In the genomic region with DNA sequence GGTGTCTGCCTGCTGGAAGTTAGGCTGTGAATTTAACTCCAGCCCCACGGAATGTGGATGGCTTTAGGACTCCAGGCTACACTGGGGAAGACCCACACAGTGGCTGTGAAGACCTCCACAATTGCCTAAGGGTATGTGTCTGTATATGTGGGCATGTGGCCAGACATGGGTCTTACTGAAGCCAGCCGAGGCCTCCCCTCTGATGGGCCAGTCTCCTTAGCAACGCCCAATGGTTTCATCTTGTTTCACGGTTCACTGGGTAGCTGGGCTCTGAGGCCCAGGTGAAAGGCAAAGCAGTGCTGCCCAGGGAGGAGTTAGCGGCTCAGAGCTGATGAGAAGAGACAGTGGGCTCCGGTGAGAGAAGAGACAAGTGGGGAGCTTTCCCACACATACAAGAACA, we compare ENCODE assay signal across 15 mouse cellular contexts. TPM values are rescaled to one million over a fixed set of nuclear protein-coding genes. Genes with fewer than 3 reads are reported as not detected.
DNase-seq lines count a peak whose midpoint lies in the region; ATAC-seq and TF ChIP-seq lines count a peak whose summit lies in the region.
"Had no signal": no experiment of that assay in that cellular context is flagged by ENCODE, and none has a peak within 500 bp of the region (broad histone marks: within the 10 kb centered on the region; RNA-seq: fewer than 3 reads in every experiment).

No protein-coding gene starts in this region.

- H3K27me3 ChIP-seq in forebrain, embryonic 10.5 days (ENCODE audit: poor library complexity, severe bottlenecking) = peaks cover 73% of the 10 kb centered on the region
- no peaks in the 10 kb centered on the region for H3K27me3 ChIP-seq in forebrain, postnatal 0 days (ENCODE audit: insufficient read depth, low read length)
- peaks cover 42% of the 10 kb centered on the region for H3K27me3 ChIP-seq in forebrain, embryonic 12.5 days
- H3K27me3 ChIP-seq in kidney, embryonic 15.5 days = peaks cover 26% of the 10 kb centered on the region
- peaks cover 6% of the 10 kb centered on the region for H3K27me3 ChIP-seq in midbrain, postnatal 0 days (ENCODE audit: insufficient read depth, low read length)
- H3K27me3 ChIP-seq in thymus, adult 2 months (ENCODE audit: control insufficient read depth, insufficient read depth, low read length) = no peaks in the 10 kb centered on the region
- peaks cover 72% of the 10 kb centered on the region for H3K27me3 ChIP-seq in heart, embryonic 10.5 days (ENCODE audit: insufficient read depth, poor library complexity, severe bottlenecking)

- peak overlapping the region; percentile 22; the same call in 1 of the 2 replicates for H3K4me3 ChIP-seq in forebrain, embryonic 10.5 days
- H3K4me3 ChIP-seq in forebrain, postnatal 0 days (ENCODE audit: low read depth, low read length) = no peak overlapping the region
- H3K4me3 ChIP-seq in forebrain, embryonic 12.5 days (replicated peaks) = no peak overlapping the region
- no peak overlapping the region for H3K4me3 ChIP-seq in kidney, embryonic 15.5 days (replicated peaks)
- no peak overlapping the region for H3K4me3 ChIP-seq in midbrain, postnatal 0 days (ENCODE audit: low read depth, low read length)
- no peak overlapping the region for H3K4me3 ChIP-seq in thymus, adult 2 months (ENCODE audit: control insufficient read depth, insufficient read depth, low read length)
- H3K4me3 ChIP-seq in heart, embryonic 10.5 days = no peak overlapping the region

- H3K27ac ChIP-seq in forebrain, embryonic 10.5 days = peak overlapping the region; percentile 85
- H3K27ac ChIP-seq in forebrain, postnatal 0 days (ENCODE audit: low read depth, low read length) = no peak overlapping the region
- H3K27ac ChIP-seq in forebrain, embryonic 12.5 days = peak overlapping the region; percentile 75
- peak overlapping the region; percentile 41 for H3K27ac ChIP-seq in kidney, embryonic 15.5 days
- H3K27ac ChIP-seq in midbrain, postnatal 0 days (ENCODE audit: low read depth, low read length) = peak overlapping the region; percentile 12; the same call in 1 of the 2 replicates
- H3K27ac ChIP-seq in thymus, adult 2 months (ENCODE audit: control insufficient read depth, insufficient read depth, low read length) = no peak overlapping the region
- H3K27ac ChIP-seq in heart, embryonic 10.5 days = no peak overlapping the region

- H3K4me2 ChIP-seq in forebrain, postnatal 0 days (ENCODE audit: low read depth) = no peak overlapping the region
- peak overlapping the region; percentile 13; the same call in 1 of the 2 replicates for H3K4me2 ChIP-seq in forebrain, embryonic 12.5 days
- H3K4me2 ChIP-seq in kidney, embryonic 15.5 days = 0 out of 2 replicates have a peak overlapping the region, but pooled peaks have one; percentile 26
- no peak overlapping the region for H3K4me2 ChIP-seq in midbrain, postnatal 0 days (ENCODE audit: low read depth, low read length, poor library complexity, severe bottlenecking)
- H3K4me2 ChIP-seq: liver, embryonic 11.5 days had no signal

- WGBS in forebrain, embryonic 10.5 days = 16% methylated on average over 6 of the region's 6 CpGs
- 11% methylated on average over 6 of the region's 6 CpGs for WGBS in forebrain, postnatal 0 days
- WGBS in forebrain, embryonic 12.5 days = 11% methylated on average over 6 of the region's 6 CpGs
- 15% methylated on average over 6 of the region's 6 CpGs for WGBS in kidney, embryonic 15.5 days
- WGBS in midbrain, postnatal 0 days = 13% methylated on average over 6 of the region's 6 CpGs
- 90% methylated on average over 6 of the region's 6 CpGs for WGBS in thymus, adult 2 months
- 52% methylated on average over 6 of the region's 6 CpGs for WGBS in heart, embryonic 10.5 days

- H3K4me1 ChIP-seq in forebrain, embryonic 10.5 days = peaks cover 74% of the 10 kb centered on the region
- H3K4me1 ChIP-seq in forebrain, postnatal 0 days (ENCODE audit: insufficient read depth) = 0 out of 2 replicates have a peak, but pooled peaks cover 1% of the 10 kb centered on the region
- peaks cover 34% of the 10 kb centered on the region for H3K4me1 ChIP-seq in forebrain, embryonic 12.5 days
- peaks cover 33% of the 10 kb centered on the region for H3K4me1 ChIP-seq in kidney, embryonic 15.5 days
- H3K4me1 ChIP-seq in midbrain, postnatal 0 days (ENCODE audit: insufficient read depth, low read length) = no peaks in the 10 kb centered on the region
- H3K4me1 ChIP-seq in thymus, adult 2 months (replicated peaks; ENCODE audit: control insufficient read depth, insufficient read depth, low read length) = peaks cover 5% of the 10 kb centered on the region
- peaks cover 17% of the 10 kb centered on the region for H3K4me1 ChIP-seq in heart, embryonic 10.5 days

- H3K9me3 ChIP-seq in forebrain, embryonic 10.5 days = no peaks in the 10 kb centered on the region
- H3K9me3 ChIP-seq in forebrain, postnatal 0 days (ENCODE audit: low read length) = no peaks in the 10 kb centered on the region
- H3K9me3 ChIP-seq in forebrain, embryonic 12.5 days = no peaks in the 10 kb centered on the region
- no peaks in the 10 kb centered on the region for H3K9me3 ChIP-seq in kidney, embryonic 15.5 days (replicated peaks)
- H3K9me3 ChIP-seq in midbrain, postnatal 0 days (ENCODE audit: low read length) = no peaks in the 10 kb centered on the region
- no peaks in the 10 kb centered on the region for H3K9me3 ChIP-seq in heart, embryonic 10.5 days

- no peak for TF ChIP-seq POLR2A in thymus, adult 2 months (IDR thresholded peaks at IDR 0.05; ENCODE audit: control insufficient read depth, extremely low read depth, insufficient read depth, low read length, poor library complexity)

- no peak overlapping the region for H3K9ac ChIP-seq in forebrain, postnatal 0 days
- no peak overlapping the region for H3K9ac ChIP-seq in forebrain, embryonic 12.5 days
- H3K9ac ChIP-seq in kidney, embryonic 15.5 days = peak overlapping the region; percentile 18; the same call in 1 of the 2 replicates
- no peak overlapping the region for H3K9ac ChIP-seq in midbrain, postnatal 0 days (replicated peaks; ENCODE audit: low read length, poor library complexity, severe bottlenecking)

- DNase-seq in forebrain, embryonic 10.5 days (ENCODE audit: extremely low spot score, low spot score) = peak; percentile 71
- DNase-seq in forebrain, postnatal 0 days = no peak
- peak; percentile 72 for DNase-seq in midbrain, postnatal 0 days (ENCODE audit: low spot score)
- no peak for DNase-seq in thymus, adult 2 months
- DNase-seq in heart, embryonic 10.5 days (ENCODE audit: low spot score) = no peak
- no peak for DNase-seq in right cerebral cortex, postnatal 10 days (ENCODE audit: low spot score in 2 of 2)
- DNase-seq: adrenal gland, postnatal 25 days; cerebellum, adult 8-10 months; layer of hippocampus, adult 9-11 months; lung, postnatal 4 days had no signal

- ATAC-seq in forebrain, postnatal 0 days = no peak
- peak; percentile 37; the same call in 1 of the 2 replicates for ATAC-seq in forebrain, embryonic 12.5 days (ENCODE audit: low FRiP score)
- ATAC-seq in kidney, embryonic 15.5 days (replicated peaks; ENCODE audit: low FRiP score) = 0 out of 2 replicates have a peak, but pooled peaks have one; percentile 41
- ATAC-seq in midbrain, postnatal 0 days (ENCODE audit: low FRiP score) = no peak

- 0 out of 2 replicates have a peak, but pooled peaks cover 6% of the 10 kb centered on the region for H3K36me3 ChIP-seq in forebrain, embryonic 10.5 days (replicated peaks)
- no peaks in the 10 kb centered on the region for H3K36me3 ChIP-seq in forebrain, postnatal 0 days (ENCODE audit: insufficient read depth)
- H3K36me3 ChIP-seq in forebrain, embryonic 12.5 days (replicated peaks) = no peaks in the 10 kb centered on the region
- no peaks in the 10 kb centered on the region for H3K36me3 ChIP-seq in kidney, embryonic 15.5 days
- 0 out of 2 replicates have a peak, but pooled peaks cover 3% of the 10 kb centered on the region for H3K36me3 ChIP-seq in midbrain, postnatal 0 days (ENCODE audit: insufficient read depth, low read length)
- no peaks in the 10 kb centered on the region for H3K36me3 ChIP-seq in thymus, adult 2 months (ENCODE audit: control insufficient read depth, insufficient read depth, low read length)
- H3K36me3 ChIP-seq in heart, embryonic 10.5 days = 0 out of 2 replicates have a peak, but pooled peaks cover 3% of the 10 kb centered on the region

- TF ChIP-seq CTCF in forebrain, postnatal 0 days (IDR thresholded peaks at IDR 0.05; ENCODE audit: low read depth) = no peak
- no peak for TF ChIP-seq CTCF in midbrain, postnatal 0 days (IDR thresholded peaks at IDR 0.05)
- TF ChIP-seq CTCF in thymus, adult 2 months (IDR thresholded peaks at IDR 0.05; ENCODE audit: borderline replicate concordance, control insufficient read depth, extremely low read depth, insufficient read depth, low read length, poor library complexity) = no peak

RNA-seq across cellular contexts. Expression of a gene that starts 5.4 kb away (rescaled TPM):
- polyA plus RNA-seq in forebrain, embryonic 10.5 days (2016; fragmentation: Nextera tagmentation; extraction: Ambion mirVana) = not detected in 2 replicates
- not detected in 2 replicates for total RNA-seq in forebrain, postnatal 0 days (2014; rRNA removed)
- not detected in 2 replicates for polyA plus RNA-seq in forebrain, postnatal 0 days (2015; fragmentation: Nextera tagmentation; extraction: Ambion mirVana)
- not detected in 2 replicates for polyA plus RNA-seq in forebrain, embryonic 12.5 days (2016; fragmentation: Nextera tagmentation; extraction: Ambion mirVana)
- polyA plus RNA-seq in kidney, embryonic 15.5 days (2015; fragmentation: Nextera tagmentation; extraction: Ambion mirVana) = not detected in 2 replicates
- 0.16 TPM in 1 of 2 replicates, not detected in the other for total RNA-seq in midbrain, postnatal 0 days (2014; rRNA removed)
- not detected in 2 replicates for polyA plus RNA-seq in midbrain, postnatal 0 days (2015; fragmentation: Nextera tagmentation; extraction: Ambion mirVana)
- 0.05 TPM in 1 of 2 replicates, not detected in the other for polyA plus RNA-seq in thymus, adult 2 months (2012; rRNA removed)
- not detected in 2 replicates for polyA plus RNA-seq in heart, embryonic 10.5 days (2016; fragmentation: Nextera tagmentation; extraction: Ambion mirVana)
- total RNA-seq: adrenal gland, postnatal 25 days; heart, postnatal 25 days had no signal
- polyA plus RNA-seq: frontal cortex, adult 2 months; liver, embryonic 11.5 days had no signal

RNA-seq across cellular contexts. Expression of a gene that starts 7.3 kb away (rescaled TPM):
- 4.4 and 6.4 TPM in 2 replicates for polyA plus RNA-seq in forebrain, embryonic 10.5 days (2016; fragmentation: Nextera tagmentation; extraction: Ambion mirVana)
- total RNA-seq in forebrain, postnatal 0 days (2014; rRNA removed) = 5.9 and 8.2 TPM in 2 replicates
- polyA plus RNA-seq in forebrain, postnatal 0 days (2015; fragmentation: Nextera tagmentation; extraction: Ambion mirVana) = 2.6 and 2.9 TPM in 2 replicates
- polyA plus RNA-seq in forebrain, embryonic 12.5 days (2016; fragmentation: Nextera tagmentation; extraction: Ambion mirVana) = 2.9 and 3.9 TPM in 2 replicates
- 5.3 TPM in 2 replicates for polyA plus RNA-seq in kidney, embryonic 15.5 days (2015; fragmentation: Nextera tagmentation; extraction: Ambion mirVana)
- total RNA-seq in midbrain, postnatal 0 days (2014; rRNA removed) = 3.8 and 4.2 TPM in 2 replicates
- polyA plus RNA-seq in midbrain, postnatal 0 days (2015; fragmentation: Nextera tagmentation; extraction: Ambion mirVana) = 3.0 and 3.5 TPM in 2 replicates
- polyA plus RNA-seq in thymus, adult 2 months (2012; rRNA removed) = 15.3 and 16.9 TPM in 2 replicates
- 4.0 and 4.3 TPM in 2 replicates for polyA plus RNA-seq in heart, embryonic 10.5 days (2016; fragmentation: Nextera tagmentation; extraction: Ambion mirVana)

RNA-seq across cellular contexts. Expression of a gene that starts 16.9 kb away (rescaled TPM):
- polyA plus RNA-seq in forebrain, embryonic 10.5 days (2016; fragmentation: Nextera tagmentation; extraction: Ambion mirVana) = 412 and 424 TPM in 2 replicates
- total RNA-seq in forebrain, postnatal 0 days (2014; rRNA removed) = 5.7 and 6.2 TPM in 2 replicates
- 24.9 and 31.4 TPM in 2 replicates for polyA plus RNA-seq in forebrain, postnatal 0 days (2015; fragmentation: Nextera tagmentation; extraction: Ambion mirVana)
- polyA plus RNA-seq in forebrain, embryonic 12.5 days (2016; fragmentation: Nextera tagmentation; extraction: Ambion mirVana) = 282 and 293 TPM in 2 replicates
- 310 and 329 TPM in 2 replicates for polyA plus RNA-seq in kidney, embryonic 15.5 days (2015; fragmentation: Nextera tagmentation; extraction: Ambion mirVana)
- total RNA-seq in midbrain, postnatal 0 days (2014; rRNA removed) = 3.2 and 6.0 TPM in 2 replicates
- 13.1 and 13.2 TPM in 2 replicates for polyA plus RNA-seq in midbrain, postnatal 0 days (2015; fragmentation: Nextera tagmentation; extraction: Ambion mirVana)
- 75.4 and 87.2 TPM in 2 replicates for polyA plus RNA-seq in thymus, adult 2 months (2012; rRNA removed)
- 275 and 334 TPM in 2 replicates for polyA plus RNA-seq in heart, embryonic 10.5 days (2016; fragmentation: Nextera tagmentation; extraction: Ambion mirVana)

RNA-seq across cellular contexts. Expression of a gene that starts 40.1 kb away (rescaled TPM):
- polyA plus RNA-seq in forebrain, embryonic 10.5 days (2016; fragmentation: Nextera tagmentation; extraction: Ambion mirVana) = 167 and 178 TPM in 2 replicates
- 10.3 and 29.8 TPM in 2 replicates for total RNA-seq in forebrain, postnatal 0 days (2014; rRNA removed)
- 11.1 and 12.2 TPM in 2 replicates for polyA plus RNA-seq in forebrain, postnatal 0 days (2015; fragmentation: Nextera tagmentation; extraction: Ambion mirVana)
- 110 and 115 TPM in 2 replicates for polyA plus RNA-seq in forebrain, embryonic 12.5 days (2016; fragmentation: Nextera tagmentation; extraction: Ambion mirVana)
- polyA plus RNA-seq in kidney, embryonic 15.5 days (2015; fragmentation: Nextera tagmentation; extraction: Ambion mirVana) = 127 and 128 TPM in 2 replicates
- total RNA-seq in midbrain, postnatal 0 days (2014; rRNA removed) = 6.3 and 8.8 TPM in 2 replicates
- 6.0 and 6.5 TPM in 2 replicates for polyA plus RNA-seq in midbrain, postnatal 0 days (2015; fragmentation: Nextera tagmentation; extraction: Ambion mirVana)
- 130 and 167 TPM in 2 replicates for polyA plus RNA-seq in thymus, adult 2 months (2012; rRNA removed)
- 124 and 134 TPM in 2 replicates for polyA plus RNA-seq in heart, embryonic 10.5 days (2016; fragmentation: Nextera tagmentation; extraction: Ambion mirVana)

RNA-seq across cellular contexts. Expression of a gene that starts 40.3 kb away (rescaled TPM):
- 4.0 and 4.8 TPM in 2 replicates for polyA plus RNA-seq in forebrain, embryonic 10.5 days (2016; fragmentation: Nextera tagmentation; extraction: Ambion mirVana)
- 3.6 and 3.8 TPM in 2 replicates for total RNA-seq in forebrain, postnatal 0 days (2014; rRNA removed)
- 7.4 and 8.8 TPM in 2 replicates for polyA plus RNA-seq in forebrain, postnatal 0 days (2015; fragmentation: Nextera tagmentation; extraction: Ambion mirVana)
- polyA plus RNA-seq in forebrain, embryonic 12.5 days (2016; fragmentation: Nextera tagmentation; extraction: Ambion mirVana) = 5.6 and 5.9 TPM in 2 replicates
- polyA plus RNA-seq in kidney, embryonic 15.5 days (2015; fragmentation: Nextera tagmentation; extraction: Ambion mirVana) = 3.9 and 6.7 TPM in 2 replicates
- 5.1 and 11.1 TPM in 2 replicates for total RNA-seq in midbrain, postnatal 0 days (2014; rRNA removed)
- polyA plus RNA-seq in midbrain, postnatal 0 days (2015; fragmentation: Nextera tagmentation; extraction: Ambion mirVana) = 9.1 and 10.4 TPM in 2 replicates
- polyA plus RNA-seq in thymus, adult 2 months (2012; rRNA removed) = 17.7 and 18.2 TPM in 2 replicates
- 8.8 and 13.5 TPM in 2 replicates for polyA plus RNA-seq in heart, embryonic 10.5 days (2016; fragmentation: Nextera tagmentation; extraction: Ambion mirVana)

Comparison
In these comparisons a context has a peak if more than half of its experiments do, and no peak if none do; other contexts are left out.
1. DNase-seq: peak in forebrain, embryonic 10.5 days (single experiment) and midbrain, postnatal 0 days (single experiment); none in forebrain, postnatal 0 days (single experiment), thymus, adult 2 months (single experiment), heart, embryonic 10.5 days (single experiment) and right cerebral cortex, postnatal 10 days (0 of 2).
2. H3K27ac ChIP-seq: peak in forebrain, embryonic 10.5 days (single experiment), forebrain, embryonic 12.5 days (single experiment), kidney, embryonic 15.5 days (single experiment) and midbrain, postnatal 0 days (single experiment); none in forebrain, postnatal 0 days (single experiment), thymus, adult 2 months (single experiment) and heart, embryonic 10.5 days (single experiment).
3. ATAC-seq: peak in forebrain, embryonic 12.5 days (single experiment) and kidney, embryonic 15.5 days (single experiment); none in forebrain, postnatal 0 days (single experiment) and midbrain, postnatal 0 days (single experiment).
4. H3K4me2 ChIP-seq: peak in forebrain, embryonic 12.5 days (single experiment) and kidney, embryonic 15.5 days (single experiment); none in forebrain, postnatal 0 days (single experiment) and midbrain, postnatal 0 days (single experiment).